Mouse (Mus musculus) MN1 (cell line): ENCODE measurements at regions not wholly inside any gene's neighbourhood (a gene's known extent, or its start where the extent isn't known, plus 50 kb on each side); places are given as distances from the start of the nearest gene placed in this dataset.

ENCODE experiments used
- DNase-seq: peaks from one replicate; pipeline ENCODE4 v3.0.0-alpha.2; 2016; ENCODE audit warnings: low spot score

DNA sequence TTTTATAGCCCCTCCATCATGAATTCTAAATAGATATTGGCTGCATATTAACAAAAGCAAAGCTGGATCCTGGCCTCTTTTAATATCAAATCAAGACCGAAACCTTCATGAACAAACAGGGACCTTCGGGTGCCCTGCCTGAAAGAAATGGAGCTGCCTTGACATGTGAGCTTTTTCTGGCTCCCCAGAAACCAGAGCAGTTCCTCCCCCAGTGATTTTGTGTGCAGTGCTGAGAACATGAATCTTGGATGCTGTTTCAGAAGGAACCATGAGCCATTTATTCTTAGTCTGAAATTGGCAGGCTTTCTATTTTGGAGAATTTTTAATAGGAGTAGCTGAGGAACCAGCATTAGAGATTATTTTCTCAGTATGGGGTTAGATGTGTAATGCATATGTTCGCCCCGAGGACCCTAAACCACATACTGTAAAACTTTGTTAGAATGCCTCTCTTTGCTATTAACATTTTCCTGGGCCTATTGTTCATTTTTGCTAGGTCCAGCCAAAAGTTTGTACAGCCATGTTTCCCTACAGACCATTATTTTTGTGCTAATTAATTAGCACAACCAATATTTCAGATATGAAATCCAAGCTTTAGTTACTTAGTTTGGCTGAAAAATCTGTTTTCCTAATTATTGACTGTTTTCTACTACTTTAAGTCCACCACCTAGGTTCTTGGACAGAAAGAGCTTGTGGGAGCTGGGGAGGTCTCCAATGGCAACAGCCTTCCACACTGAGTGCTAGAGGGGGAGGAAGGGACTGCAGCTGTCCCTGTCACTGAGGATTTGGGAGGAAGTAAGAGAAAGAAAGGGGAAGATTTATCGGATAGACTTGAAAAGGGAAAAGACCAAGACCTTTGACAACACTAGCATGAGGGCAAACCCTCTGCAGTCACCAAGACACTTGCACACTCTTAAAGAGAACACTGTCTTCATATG lies 613.0 kb downstream of the Nfib start:
- no peak for DNase-seq

DNA sequence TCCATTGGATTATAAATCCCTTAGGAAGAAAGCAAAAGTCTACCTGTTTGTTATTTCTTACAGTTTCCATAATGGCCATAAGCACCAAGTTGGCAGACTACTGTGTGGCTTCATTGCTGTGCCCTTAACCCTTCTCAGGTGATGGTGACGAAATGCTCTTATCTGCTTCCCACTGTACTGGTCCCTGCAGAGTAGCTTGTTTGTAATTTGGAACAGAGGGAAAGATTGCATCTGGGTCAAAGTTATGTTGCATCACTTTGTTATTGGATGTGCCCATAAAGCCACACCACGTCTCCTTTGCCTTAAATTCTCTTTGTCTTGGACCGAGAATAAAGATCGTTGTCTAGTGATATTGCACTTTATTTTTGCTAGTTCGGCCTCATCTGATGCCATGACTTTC lies 615.9 kb downstream of the Nfib start:
- DNase-seq, result no peak

DNA sequence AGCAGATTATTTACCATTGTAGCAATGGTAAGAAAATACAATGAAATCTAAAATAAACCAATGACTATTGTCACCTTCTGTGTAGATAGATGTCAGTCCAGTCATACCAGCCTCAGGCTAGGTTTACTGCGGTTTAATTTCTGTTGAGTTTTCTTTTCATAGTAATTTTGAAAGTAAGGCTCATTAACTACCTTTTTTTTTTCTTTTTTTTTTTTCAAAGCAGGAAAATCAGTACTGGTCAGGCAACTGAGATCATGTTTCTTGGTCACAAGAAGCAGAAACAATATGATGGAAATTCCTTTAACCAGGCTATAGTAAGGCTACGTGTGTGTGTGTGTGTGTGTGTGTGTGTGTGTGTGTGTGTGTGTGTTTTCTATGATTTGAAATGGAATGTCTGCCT lies 622.0 kb downstream of the Nfib start:
- DNase-seq, result no peak

GRCm38 (mm10) chr4:82068050-82068449 lies 625.4 kb upstream of the Mpdz start:
- DNase-seq, result no peak

GRCm38 (mm10) chr4:82065641-82066358 lies 623.2 kb upstream of the Mpdz start:
- no peak for DNase-seq

- DNase-seq, result no peak
Observed at GRCm38 (mm10) chr4:82062726-82063125, 620.1 kb upstream of the Mpdz start.

DNA sequence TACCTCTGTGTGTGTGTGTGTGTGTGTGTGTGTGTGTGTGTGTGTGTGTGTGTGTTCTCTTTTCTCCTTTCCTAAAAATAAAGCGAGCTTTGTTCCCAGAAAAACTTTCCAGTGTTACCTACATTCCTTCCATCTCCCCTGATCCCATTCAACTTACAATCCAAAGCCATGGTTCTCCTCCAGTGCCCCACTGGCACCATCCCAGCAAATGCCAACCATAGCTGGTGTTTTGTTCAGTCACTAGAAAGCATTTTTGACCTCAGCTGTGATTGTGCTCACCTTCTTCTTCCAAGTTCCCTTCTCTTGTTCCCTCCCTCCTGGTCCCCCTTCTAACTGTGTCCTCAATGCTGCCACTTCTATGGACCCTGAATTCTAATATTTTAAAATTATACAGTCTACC lies 614.1 kb upstream of the Mpdz start:
- DNase-seq, result no peak

DNA sequence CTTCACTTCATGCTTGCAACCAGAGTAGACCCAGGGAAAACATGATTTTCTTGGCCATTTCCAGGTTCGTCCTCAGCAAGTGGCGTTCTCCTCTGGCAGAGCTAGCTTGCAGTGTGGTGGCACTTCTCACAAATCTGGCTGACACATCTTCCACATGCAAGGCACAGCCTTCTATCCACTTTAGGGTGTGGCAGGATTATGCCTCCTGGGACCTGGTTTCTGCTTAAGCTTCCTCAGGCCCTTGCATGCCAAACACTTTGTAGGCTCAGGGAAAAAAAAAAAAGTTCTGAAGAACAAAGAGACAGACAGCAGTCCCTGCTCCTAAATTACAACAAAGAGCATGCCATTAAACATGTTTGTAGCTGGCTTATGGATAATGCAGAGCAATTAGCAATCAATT lies 605.6 kb upstream of the Mpdz start:
- peak; percentile 56 for DNase-seq

DNA sequence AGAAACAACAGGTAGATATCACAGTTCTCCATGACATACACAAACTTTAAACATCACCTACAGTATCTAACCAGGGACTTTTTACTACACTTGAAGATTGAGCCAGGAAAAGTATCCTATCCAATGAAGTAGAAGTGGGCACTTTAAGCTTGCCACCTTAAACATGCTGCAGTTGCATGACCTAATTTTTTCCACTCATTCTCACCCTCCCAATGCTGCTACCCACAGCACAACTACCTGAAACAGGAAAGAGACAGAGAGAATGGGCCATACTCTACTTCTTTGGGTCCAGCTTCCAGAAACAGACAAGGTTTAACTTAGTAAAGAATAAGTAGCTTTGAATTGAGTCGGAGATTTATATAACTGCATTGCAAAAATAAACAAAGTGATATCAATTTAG lies 594.9 kb upstream of the Mpdz start:
- DNase-seq, result no peak

GRCm38 (mm10) chr4:82035074-82035703 lies 592.6 kb upstream of the Mpdz start:
- peak; percentile 62 for DNase-seq

DNA sequence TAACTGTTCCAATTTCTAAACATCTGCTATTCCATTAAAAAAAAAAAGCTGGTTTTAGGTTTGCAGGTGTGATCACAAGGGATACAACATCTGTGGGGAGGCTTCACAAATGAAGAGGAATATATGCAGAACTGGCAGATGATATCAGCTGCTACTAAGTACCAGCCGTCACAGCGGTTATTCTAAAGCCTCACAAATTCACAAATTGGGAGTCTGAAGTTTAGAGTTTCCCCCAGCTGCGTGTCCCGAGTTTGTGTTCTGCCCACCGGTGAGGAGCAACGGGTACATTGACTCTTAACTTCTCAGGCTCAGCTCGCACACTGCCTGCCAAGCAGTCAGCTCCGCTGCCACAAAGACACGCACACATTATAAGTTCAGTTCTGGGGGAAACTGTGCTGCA lies 586.6 kb upstream of the Mpdz start:
- no peak for DNase-seq

GRCm38 (mm10) chr4:82027447-82027881 lies 584.8 kb upstream of the Mpdz start:
- DNase-seq, result peak; percentile 24

GRCm38 (mm10) chr4:82001406-82001732 lies 558.8 kb upstream of the Mpdz start:
- no peak for DNase-seq

DNA sequence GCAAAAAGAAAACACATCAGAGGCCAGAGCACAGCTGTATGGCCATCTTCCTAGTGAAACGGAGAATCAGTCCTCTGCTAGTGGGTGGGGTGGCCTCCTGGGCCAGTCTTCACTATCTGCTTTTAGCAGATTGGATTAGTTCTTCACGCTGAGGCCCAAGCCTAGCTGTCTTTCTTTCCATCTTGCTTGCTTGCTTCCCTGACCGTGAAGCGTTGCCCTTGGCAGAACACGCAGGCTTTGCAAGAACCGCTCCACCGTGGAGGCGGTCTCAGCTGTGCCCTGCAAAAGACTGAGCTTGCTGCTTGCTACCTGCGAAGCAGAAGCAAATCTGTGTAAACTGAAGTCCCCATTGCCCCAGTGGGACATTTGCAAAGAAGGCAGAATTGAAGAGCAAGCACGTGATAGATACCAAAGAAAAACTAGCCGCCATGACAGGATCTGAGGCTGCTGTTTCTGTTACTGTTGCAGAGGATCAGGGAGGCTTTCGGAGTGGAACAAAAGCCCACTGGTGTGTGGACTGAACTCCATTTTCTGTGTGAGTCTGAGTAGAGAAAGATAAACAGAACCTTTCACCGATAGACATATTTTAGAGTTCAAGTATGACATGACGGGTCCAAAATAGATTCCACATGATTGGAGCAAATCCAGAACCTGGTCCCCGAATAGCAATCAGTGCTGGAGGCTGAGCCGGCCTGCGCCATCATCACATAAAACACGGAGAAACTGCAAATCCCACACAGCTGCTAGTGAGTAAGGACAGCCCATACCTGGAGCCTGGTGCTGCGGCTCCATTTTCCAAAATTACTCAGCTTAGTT lies 558.2 kb upstream of the Mpdz start:
- peak; percentile 6 for DNase-seq

DNA sequence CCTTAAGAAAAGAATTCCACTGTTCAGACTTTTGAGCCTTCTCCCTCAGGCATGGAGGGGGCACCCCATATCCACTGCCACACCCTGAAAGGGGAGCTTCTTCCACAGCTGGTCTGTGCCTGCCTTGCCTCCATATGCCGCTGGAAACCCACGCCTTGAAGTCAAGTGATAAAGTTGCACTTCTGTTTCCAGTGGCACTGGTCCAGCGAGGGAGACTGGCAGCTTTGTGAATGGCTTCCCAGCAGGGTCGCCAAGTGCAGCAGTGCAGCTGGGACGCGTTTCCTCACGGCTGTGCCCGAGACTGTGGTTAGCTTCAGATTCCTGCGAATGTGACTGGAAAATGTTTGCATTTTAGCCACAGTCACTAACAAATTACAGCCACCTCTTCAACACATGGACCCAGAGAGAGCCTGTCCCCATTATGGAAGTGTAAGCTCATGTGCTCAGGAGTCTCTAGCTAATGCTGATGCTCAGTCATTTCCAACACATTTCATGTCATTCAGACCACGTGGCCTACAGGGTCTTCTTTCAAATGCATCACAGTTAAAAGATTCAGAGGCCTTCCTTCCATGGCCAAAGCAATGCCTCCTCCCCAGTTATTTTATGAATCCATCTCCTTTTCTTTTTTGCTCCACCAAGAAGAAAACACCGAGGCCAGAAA lies 557.2 kb upstream of the Mpdz start:
- DNase-seq, result peak; percentile 39

DNA sequence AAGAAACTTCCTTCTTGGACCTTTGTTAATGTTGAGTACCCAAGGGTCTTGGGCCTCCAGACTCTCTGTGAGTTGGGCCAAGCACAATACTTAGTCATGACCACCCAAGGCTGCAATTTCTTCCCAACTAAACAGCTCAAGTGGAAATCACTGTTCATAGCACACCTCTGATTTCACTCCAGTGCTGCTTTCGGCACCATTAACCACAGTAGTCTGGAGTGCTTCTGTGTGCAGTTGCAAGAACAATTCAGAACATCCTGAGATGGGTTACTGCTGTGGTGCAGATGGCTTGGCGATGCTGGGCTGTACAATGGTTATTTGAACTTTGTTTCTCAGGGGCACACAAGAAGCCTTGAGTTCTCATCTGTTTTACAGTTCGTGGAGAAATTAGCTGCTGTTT lies 556.5 kb upstream of the Mpdz start:
- no peak for DNase-seq

DNA sequence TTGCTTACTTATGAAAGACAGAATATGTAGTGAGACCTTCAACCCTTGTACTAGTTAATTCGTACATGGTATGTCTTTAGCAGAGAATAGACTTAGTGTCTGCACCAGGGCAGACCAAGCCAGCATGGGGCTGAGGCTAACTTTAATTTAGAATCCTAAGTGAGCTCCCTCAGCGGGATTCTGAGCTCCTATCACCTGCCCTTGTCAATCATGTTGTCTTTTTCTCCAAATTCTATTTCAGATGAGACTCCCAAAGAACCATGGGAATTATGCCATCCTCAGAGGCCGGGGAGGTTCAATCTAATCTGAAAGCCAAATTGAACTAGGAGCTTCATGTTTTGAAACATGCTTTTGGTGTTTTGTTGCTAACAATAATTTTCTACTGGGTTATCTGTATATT lies 553.8 kb upstream of the Mpdz start:
- no peak for DNase-seq

GRCm38 (mm10) chr4:81995243-81995642 lies 552.6 kb upstream of the Mpdz start:
- DNase-seq, result no peak

DNA sequence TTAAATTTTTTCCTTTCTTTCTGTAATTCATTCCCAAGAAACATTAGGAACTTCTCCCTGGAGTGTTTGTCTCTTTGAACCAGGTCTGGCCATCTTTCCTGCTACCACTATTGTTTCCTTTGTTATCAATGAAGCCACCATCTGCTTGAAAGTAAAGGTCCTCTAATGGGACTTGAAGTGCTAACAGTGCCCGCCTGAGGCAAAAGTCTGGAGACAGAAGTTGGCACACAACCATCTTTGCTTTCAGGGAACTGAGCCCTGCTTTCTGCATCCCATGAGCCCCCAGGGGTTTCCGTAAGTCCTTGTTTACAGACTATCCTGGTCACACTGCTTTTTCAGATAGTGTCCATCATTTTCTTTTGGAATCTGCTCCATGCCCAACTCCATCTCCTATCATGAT lies 546.2 kb upstream of the Mpdz start:
- no peak for DNase-seq

- no peak for DNase-seq
Observed at GRCm38 (mm10) chr4:81986616-81987015, 544.0 kb upstream of the Mpdz start.

GRCm38 (mm10) chr4:81981811-81982210 lies 539.2 kb upstream of the Mpdz start:
- no peak for DNase-seq

DNA sequence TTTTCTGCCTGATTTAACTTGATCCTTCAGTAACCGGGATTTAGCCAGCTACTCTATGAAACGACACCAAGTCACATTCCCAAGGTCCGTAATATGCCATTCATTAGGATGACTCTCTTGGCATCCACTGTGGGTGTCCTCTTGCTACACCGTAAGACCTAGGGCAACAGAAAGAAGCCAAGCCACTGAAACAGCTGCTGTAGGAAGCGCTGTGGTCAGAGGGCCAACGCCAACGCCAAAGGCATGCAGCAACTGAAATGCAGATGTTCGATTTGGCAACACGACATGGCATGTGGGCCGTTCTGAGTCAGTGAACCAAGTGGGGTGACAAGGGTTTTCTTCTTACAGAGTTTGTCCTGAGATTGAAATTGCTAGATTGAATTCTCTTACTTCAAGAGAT lies 527.9 kb upstream of the Mpdz start:
- no peak for DNase-seq
